Mouse (Mus musculus) ovary, postnatal 10 days (tissue): ENCODE results near the gene Onecut3.

Experiments used
- DNase-seq: peaks from one replicate; pipeline ENCODE4 v3.0.0; 2022; ENCODE audit warnings: low spot score

Gene Onecut3

GRCm38 (mm10) chr10:80494732-80495131, at the start of gene Onecut3:
TSS of gene Onecut3 (plus strand) at chr10:80494835.
- no peak for DNase-seq

DNA sequence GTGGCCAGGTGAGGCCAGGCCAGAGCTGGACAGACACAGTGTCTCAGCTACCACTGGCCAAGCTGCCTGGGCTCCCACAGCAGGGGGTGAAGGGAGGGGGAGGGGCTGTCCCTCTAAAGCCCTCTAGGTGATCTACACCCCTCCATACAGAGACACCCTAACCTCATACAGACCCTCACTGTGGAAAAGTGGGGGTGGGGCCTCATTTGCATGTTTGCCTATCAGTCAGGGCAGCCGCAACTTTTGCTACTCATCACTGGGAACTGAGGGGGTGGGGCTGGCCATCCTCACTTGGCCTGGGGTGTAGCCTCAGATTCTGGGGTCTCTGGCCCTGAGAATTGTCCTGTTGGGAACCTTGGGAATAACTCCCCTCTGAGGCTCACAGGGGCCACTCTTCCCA, 49.6 kb upstream of the Onecut3 start:
- DNase-seq = no peak

DNA sequence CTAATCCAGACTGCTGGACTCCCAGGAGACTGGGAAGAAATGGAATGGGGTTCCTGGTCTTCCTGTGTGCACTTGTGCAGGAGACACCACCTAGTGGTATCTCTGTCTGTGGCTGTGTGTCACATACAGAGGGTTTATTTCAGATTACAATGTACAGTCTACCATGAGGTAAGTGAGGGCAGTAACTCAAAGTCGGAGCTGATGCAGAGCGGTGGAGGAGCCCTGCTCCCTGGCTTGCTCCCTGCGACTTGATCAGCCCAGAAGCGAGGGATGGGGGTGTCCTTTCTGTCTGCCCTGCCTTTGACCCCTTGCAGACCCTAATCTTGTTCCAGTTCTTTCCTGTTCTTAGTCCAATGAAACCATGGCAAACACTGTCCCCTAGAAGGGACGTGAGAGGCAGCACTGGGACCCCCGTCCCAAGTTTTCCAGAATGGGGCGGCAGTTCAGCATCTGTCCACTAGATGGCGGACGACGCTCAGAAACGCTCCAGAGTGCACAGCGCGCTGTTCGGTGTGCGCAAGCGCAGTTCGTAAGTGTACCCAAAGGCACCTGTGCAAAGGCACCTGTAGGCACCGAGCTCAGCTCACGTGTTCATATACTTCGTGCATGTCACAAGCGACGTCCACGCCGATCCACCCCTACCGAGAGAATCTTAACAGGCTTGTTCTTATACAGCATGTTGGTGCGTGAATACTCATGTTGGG, 48.6 kb upstream of the Onecut3 start:
- DNase-seq = peak; percentile 61

GRCm38 (mm10) chr10:80450599-80450998, 44.0 kb upstream of the Onecut3 start:
- DNase-seq = no peak

GRCm38 (mm10) chr10:80453601-80454000, 41.0 kb upstream of the Onecut3 start:
- DNase-seq = no peak

GRCm38 (mm10) chr10:80454781-80455180, 39.9 kb upstream of the Onecut3 start:
- DNase-seq = no peak

DNA sequence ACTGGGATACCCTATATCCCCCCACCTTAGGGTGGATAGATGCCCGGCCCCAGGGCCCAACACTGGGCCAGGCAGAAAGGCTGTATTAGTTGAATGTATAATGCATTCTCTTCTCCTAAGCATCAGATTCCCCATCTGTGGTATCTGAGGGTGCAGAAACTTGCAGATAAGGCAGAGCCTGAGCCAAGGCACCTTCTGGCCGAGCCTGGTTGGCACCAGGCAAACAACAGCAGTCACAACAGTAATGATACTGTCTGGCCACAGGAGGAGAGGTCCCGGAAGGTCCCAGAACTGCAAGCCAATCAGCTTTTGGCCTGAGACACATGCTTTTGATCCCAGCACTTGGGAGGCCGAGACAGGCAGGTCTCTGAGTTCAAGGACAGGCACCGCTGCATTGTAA, 38.9 kb upstream of the Onecut3 start:
- DNase-seq = no peak

DNA sequence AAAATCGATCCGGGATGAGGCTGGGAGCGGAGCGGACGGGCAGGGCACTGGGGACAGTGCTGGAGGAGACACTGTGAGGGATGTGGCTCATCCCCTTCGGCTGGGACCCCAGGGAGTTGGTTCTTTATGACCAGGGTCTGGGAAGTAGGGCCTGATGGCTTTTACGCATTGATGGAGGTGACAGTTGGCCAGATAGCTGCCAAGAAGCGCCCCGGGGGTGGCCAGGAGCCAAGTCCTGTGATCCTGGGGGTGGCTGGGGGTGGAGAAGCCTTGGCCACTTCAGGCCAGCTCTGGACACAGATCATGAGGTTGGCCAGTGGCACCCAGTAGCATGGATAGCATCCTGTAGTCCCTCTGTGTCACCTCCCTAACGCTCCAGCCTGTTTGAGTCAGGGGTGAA, 35.4 kb upstream of the Onecut3 start:
- no peak for DNase-seq

DNA sequence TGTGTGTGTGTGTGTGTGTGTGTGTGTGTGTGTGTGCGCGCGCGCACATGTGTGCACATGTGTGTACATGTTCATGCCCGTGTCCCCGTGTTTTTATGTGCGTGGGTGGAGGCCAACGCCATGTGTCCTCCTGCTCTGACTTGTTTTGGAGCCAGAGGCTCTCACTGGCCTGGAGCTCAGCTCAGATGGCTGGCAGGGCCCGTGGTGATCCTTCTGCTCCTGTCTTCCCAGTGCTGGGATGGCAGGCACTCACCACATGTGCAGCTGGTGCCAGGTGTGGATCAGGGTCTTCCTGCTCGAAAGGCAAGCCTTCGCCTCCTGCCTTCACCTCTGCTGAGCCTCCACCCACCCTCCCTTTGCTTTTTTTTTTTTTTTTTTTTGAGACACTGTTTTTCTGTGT, 35.0 kb upstream of the Onecut3 start:
- DNase-seq = no peak

DNA sequence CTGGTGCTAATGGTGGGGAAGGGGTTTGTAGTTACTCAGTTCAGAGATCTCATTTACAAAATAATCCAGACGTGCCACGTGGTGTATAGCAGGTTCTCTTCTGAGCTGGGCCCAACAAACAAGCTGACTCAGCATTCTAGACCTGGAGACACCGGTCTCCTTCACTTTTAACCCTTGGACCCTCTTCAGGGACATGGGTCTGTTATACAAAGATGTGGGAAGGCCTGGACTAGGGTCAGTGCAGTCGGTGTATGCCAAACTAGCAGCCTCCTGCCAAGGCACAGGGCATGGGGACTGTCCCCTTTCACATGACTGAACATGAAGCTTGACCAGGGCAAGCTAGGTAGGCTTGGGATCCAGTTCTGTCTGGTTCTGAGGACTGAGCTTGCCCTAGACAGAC, 34.3 kb upstream of the Onecut3 start:
- DNase-seq = no peak

- no peak for DNase-seq
Measured at GRCm38 (mm10) chr10:80461346-80461745, 33.3 kb upstream of the Onecut3 start.

GRCm38 (mm10) chr10:80464381-80465035, 30.1 kb upstream of the Onecut3 start:
- DNase-seq = no peak

DNA sequence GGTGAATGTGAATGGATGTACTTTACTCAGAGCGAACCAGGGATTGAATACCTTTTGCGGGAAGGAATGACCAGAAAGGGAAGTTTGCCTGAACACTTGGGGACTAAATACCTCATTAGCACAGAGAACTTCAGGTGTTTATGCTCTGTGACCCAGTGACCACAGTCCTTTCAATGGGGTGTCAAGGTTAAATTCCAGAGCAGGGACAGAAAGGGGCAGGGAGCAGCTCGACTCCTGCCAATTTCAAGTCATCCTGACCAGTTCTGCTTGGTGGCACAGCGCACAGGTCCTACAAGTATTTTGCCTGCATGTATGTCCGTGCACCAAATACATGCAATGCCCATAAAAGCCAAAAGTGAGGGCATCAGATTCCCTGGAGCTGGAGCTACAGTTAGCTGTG, 29.6 kb upstream of the Onecut3 start:
- no peak for DNase-seq

GRCm38 (mm10) chr10:80475290-80475959, 19.2 kb upstream of the Onecut3 start:
- peak; percentile 71 for DNase-seq

- no peak for DNase-seq
Measured at GRCm38 (mm10) chr10:80478531-80478930, 16.1 kb upstream of the Onecut3 start.

- DNase-seq = no peak
Measured at GRCm38 (mm10) chr10:80481002-80481401, 13.6 kb upstream of the Onecut3 start.

- no peak for DNase-seq
Measured at GRCm38 (mm10) chr10:80486862-80487379, 7.7 kb upstream of the Onecut3 start.

DNA sequence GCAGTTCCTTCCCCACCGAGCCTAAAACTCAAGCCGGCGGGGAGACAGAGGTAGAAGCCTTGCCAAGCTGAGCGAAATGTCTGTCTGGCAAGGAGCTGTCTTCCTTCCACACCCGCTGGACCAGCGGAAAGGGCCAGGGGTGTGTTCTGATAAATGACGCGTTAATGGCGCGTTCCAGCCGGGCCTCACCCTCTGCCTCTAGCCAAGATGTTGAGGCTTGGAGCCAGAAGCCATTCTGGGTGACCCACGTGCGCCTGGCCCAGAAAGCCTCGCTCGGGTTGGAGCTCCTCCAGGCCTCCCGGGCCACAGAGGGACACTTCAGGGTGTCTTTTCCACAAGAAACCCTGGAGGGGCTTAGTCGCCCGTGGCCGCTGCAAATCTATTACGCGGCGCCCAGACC, 4.6 kb upstream of the Onecut3 start:
- DNase-seq = no peak

DNA sequence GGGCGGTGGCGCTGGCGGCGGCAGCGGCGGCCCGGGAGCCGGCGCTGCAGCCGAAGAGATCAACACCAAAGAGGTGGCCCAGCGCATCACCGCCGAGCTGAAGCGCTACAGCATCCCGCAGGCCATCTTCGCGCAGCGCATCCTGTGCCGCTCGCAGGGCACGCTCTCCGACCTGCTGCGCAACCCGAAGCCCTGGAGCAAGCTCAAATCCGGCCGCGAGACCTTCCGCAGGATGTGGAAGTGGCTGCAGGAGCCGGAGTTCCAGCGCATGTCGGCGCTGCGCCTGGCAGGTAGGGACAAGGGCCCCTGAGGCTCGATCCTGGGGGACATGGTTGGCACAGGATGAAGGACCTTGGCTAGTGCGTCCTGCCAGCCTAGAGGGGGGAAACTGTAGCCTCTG, 1.3 kb downstream of the Onecut3 start:
- no peak for DNase-seq

- DNase-seq = no peak
Measured at GRCm38 (mm10) chr10:80496421-80496820, 1.8 kb downstream of the Onecut3 start.

GRCm38 (mm10) chr10:80502291-80502690, 7.7 kb downstream of the Onecut3 start:
- no peak for DNase-seq

DNA sequence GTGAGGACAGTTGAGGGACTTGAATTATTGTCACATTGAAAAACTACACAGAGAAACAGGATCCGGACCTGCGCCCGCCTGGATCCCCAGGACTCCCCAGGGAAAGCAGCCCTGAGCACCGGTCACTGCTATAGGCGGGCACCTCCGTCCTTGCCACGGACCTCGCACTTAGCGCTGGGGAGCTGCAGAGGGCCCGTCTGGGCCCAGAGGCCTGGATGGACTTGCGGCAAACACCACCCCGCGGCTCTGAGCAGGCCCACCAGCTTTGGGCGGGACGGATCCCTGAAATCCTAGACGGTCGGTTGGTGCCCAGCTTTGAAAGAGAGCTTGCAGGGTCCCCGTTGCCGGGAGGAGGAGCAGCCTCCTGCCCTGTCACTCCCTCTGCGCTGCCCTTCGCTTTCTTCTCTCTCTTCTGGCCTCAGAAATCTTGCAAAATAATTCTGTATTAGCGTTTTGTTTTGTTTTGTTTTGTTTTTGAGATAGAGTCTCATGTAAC, 8.2 kb downstream of the Onecut3 start:
- no peak for DNase-seq
